In genomic region chr2:5077937-5078336, GRCm38 (mm10) we compare ENCODE assay signal across 14 mouse cellular contexts. TPM values are rescaled to one million over a fixed set of nuclear protein-coding genes. Genes with fewer than 3 reads are reported as not detected.
DNase-seq lines count a peak whose midpoint lies in the region; ATAC-seq lines count a peak whose summit lies in the region.
"Had no signal": no experiment of that assay in that cellular context is flagged by ENCODE, and none has a peak within 500 bp of the region (broad histone marks: within the 10 kb centered on the region; RNA-seq: fewer than 3 reads in every experiment).

No protein-coding gene starts in this region.

- H3K9ac ChIP-seq in liver, embryonic 12.5 days, result peak overlapping the region; percentile 47; the same call in 1 of the 2 replicates
- H3K9ac ChIP-seq in stomach, embryonic 15.5 days, result no peak overlapping the region

- WGBS in liver, embryonic 12.5 days (ENCODE audit: insufficient replicate concordance), result 29% methylated on average over 2 of the region's 2 CpGs
- 63% methylated on average over 2 of the region's 2 CpGs for WGBS in stomach, embryonic 15.5 days
- WGBS in limb, embryonic 10.5 days, result 83% methylated on average over 2 of the region's 2 CpGs

- DNase-seq in spleen, adult 12 weeks (ENCODE audit: low spot score), result peak; percentile 18
- DNase-seq in spleen, postnatal 4 days (ENCODE audit: low spot score in 2 of 2), result no peak
- DNase-seq in c-Kit-negative CD71-positive TER-119-positive erythroid progenitor cells, embryonic 14.5 days (ENCODE audit: low read depth, low spot score), result peak; percentile 48
- DNase-seq in limb, embryonic 10.5 days (ENCODE audit: low spot score), result no peak
- no peak for DNase-seq in embryo, embryonic 11 days
- DNase-seq in gastrocnemius, postnatal 10 days, result no peak
- DNase-seq: cerebellum, adult 8-10 months; gastrocnemius, postnatal 36 days; thymus, adult 18-20 months had no signal

- H3K36me3 ChIP-seq in liver, embryonic 12.5 days, result no peaks in the 10 kb centered on the region
- no peaks in the 10 kb centered on the region for H3K36me3 ChIP-seq in stomach, embryonic 15.5 days
- H3K36me3 ChIP-seq in limb, embryonic 10.5 days, result no peaks in the 10 kb centered on the region

- peak; percentile 94 for ATAC-seq in liver, embryonic 12.5 days
- peak; percentile 77; the same call in 1 of the 2 replicates for ATAC-seq in stomach, embryonic 15.5 days (ENCODE audit: insufficient read depth, low FRiP score, low read depth)
- ATAC-seq: Patski had no signal

- peak overlapping the region; percentile 58 for H3K4me2 ChIP-seq in liver, embryonic 12.5 days
- H3K4me2 ChIP-seq in stomach, embryonic 15.5 days, result no peak overlapping the region

- H3K4me3 ChIP-seq in liver, embryonic 12.5 days, result no peak overlapping the region
- no peak overlapping the region for H3K4me3 ChIP-seq in stomach, embryonic 15.5 days (replicated peaks)
- H3K4me3 ChIP-seq in limb, embryonic 10.5 days, result no peak overlapping the region

- H3K9me3 ChIP-seq in liver, embryonic 12.5 days (replicated peaks), result no peaks in the 10 kb centered on the region
- H3K9me3 ChIP-seq in stomach, embryonic 15.5 days, result no peaks in the 10 kb centered on the region
- H3K9me3 ChIP-seq in limb, embryonic 10.5 days (replicated peaks), result no peaks in the 10 kb centered on the region

- H3K4me1 ChIP-seq in liver, embryonic 12.5 days, result peaks cover 48% of the 10 kb centered on the region
- no peaks in the 10 kb centered on the region for H3K4me1 ChIP-seq in stomach, embryonic 15.5 days
- no peaks in the 10 kb centered on the region for H3K4me1 ChIP-seq in limb, embryonic 10.5 days

- no peaks in the 10 kb centered on the region for H3K27me3 ChIP-seq in liver, embryonic 12.5 days (replicated peaks)
- H3K27me3 ChIP-seq in stomach, embryonic 15.5 days (replicated peaks), result no peaks in the 10 kb centered on the region
- no peaks in the 10 kb centered on the region for H3K27me3 ChIP-seq in limb, embryonic 10.5 days (ENCODE audit: low read depth, poor library complexity, severe bottlenecking)
- H3K27me3 ChIP-seq: megakaryocyte, embryonic 14.5 days; Patski had no signal

- peak overlapping the region; percentile 87 for H3K27ac ChIP-seq in liver, embryonic 12.5 days
- H3K27ac ChIP-seq in stomach, embryonic 15.5 days, result no peak overlapping the region
- no peak overlapping the region for H3K27ac ChIP-seq in limb, embryonic 10.5 days

RNA-seq across cellular contexts. Expression of gene Optn, which starts 14.1 kb away (rescaled TPM):
- 18.5 and 18.7 TPM in 2 replicates for polyA plus RNA-seq in liver, embryonic 12.5 days (2016; fragmentation: Nextera tagmentation; extraction: Ambion mirVana)
- 11.2 and 12.4 TPM in 2 replicates for polyA plus RNA-seq in stomach, embryonic 15.5 days (2015; fragmentation: Nextera tagmentation; extraction: Ambion mirVana)
- polyA plus RNA-seq in limb, embryonic 10.5 days (2016; fragmentation: Nextera tagmentation; extraction: Ambion mirVana), result 7.1 and 7.8 TPM in 2 replicates
- total RNA-seq in gastrocnemius, postnatal 10 days (2021), result 10 to 100 TPM; 23.5 to 26.4 TPM

RNA-seq across cellular contexts. Expression of gene Ccdc3, which starts 59.6 kb away (rescaled TPM):
- polyA plus RNA-seq in liver, embryonic 12.5 days (2016; fragmentation: Nextera tagmentation; extraction: Ambion mirVana), result 10.2 and 13.9 TPM in 2 replicates
- 18.0 and 20.3 TPM in 2 replicates for polyA plus RNA-seq in stomach, embryonic 15.5 days (2015; fragmentation: Nextera tagmentation; extraction: Ambion mirVana)
- 1.4 and 4.0 TPM in 2 replicates for polyA plus RNA-seq in limb, embryonic 10.5 days (2016; fragmentation: Nextera tagmentation; extraction: Ambion mirVana)
- 1 to 10 TPM; 6.7 to 8.6 TPM for total RNA-seq in gastrocnemius, postnatal 10 days (2021)
- total RNA-seq: neutrophil, adult 5-6 weeks had no signal

Comparison
In these comparisons a context has a peak if more than half of its experiments do, and no peak if none do; other contexts are left out.
1. DNase-seq: peak in spleen, adult 12 weeks (single experiment) and c-Kit-negative CD71-positive TER-119-positive erythroid progenitor cells, embryonic 14.5 days (single experiment); none in spleen, postnatal 4 days (0 of 2), limb, embryonic 10.5 days (single experiment), embryo, embryonic 11 days (single experiment) and gastrocnemius, postnatal 10 days (single experiment).